In genomic region chr3:90231075-90231474, GRCm38 (mm10) we compare ENCODE assay signal across 8 mouse cellular contexts. TPM values are rescaled to one million over a fixed set of nuclear protein-coding genes. Genes with fewer than 3 reads are reported as not detected.
DNase-seq lines count a peak whose midpoint lies in the region; ATAC-seq and TF ChIP-seq lines count a peak whose summit lies in the region.

No protein-coding gene starts in this region.

- no peaks in the 10 kb centered on the region for H3K27me3 ChIP-seq in embryonic facial prominence, embryonic 13.5 days
- H3K27me3 ChIP-seq in limb, embryonic 12.5 days: no peaks in the 10 kb centered on the region
- H3K27me3 ChIP-seq in neural tube, embryonic 15.5 days (replicated peaks): no peaks in the 10 kb centered on the region

- peak overlapping the region; percentile 89 for H3K9ac ChIP-seq in embryonic facial prominence, embryonic 13.5 days
- peak overlapping the region; percentile 78 for H3K9ac ChIP-seq in limb, embryonic 12.5 days (replicated peaks)
- peak overlapping the region; percentile 55 for H3K9ac ChIP-seq in neural tube, embryonic 15.5 days (replicated peaks)

- TF ChIP-seq CTCF in layer of hippocampus, adult 2 months (conservative IDR thresholded peaks at IDR 0.05): no peak

- H3K4me3 ChIP-seq in layer of hippocampus, adult 2 months: peak overlapping the region; percentile 95
- H3K4me3 ChIP-seq in embryonic facial prominence, embryonic 13.5 days: peak overlapping the region; percentile 87
- peak overlapping the region; percentile 64 for H3K4me3 ChIP-seq in limb, embryonic 12.5 days (replicated peaks)
- peak overlapping the region; percentile 65 for H3K4me3 ChIP-seq in neural tube, embryonic 15.5 days (replicated peaks)

- H3K27ac ChIP-seq in layer of hippocampus, adult 2 months: peak overlapping the region; percentile 93
- H3K27ac ChIP-seq in embryonic facial prominence, embryonic 13.5 days: no peak overlapping the region; the same call in 1 of the 2 replicates
- H3K27ac ChIP-seq in limb, embryonic 12.5 days: peak overlapping the region; percentile 90; the same call in 1 of the 2 replicates
- H3K27ac ChIP-seq in neural tube, embryonic 15.5 days (replicated peaks): peak overlapping the region; percentile 65

- no peak for ATAC-seq in embryonic facial prominence, embryonic 13.5 days (ENCODE audit: insufficient number of reproducible peaks, insufficient read depth, low FRiP score, low TSS enrichment, low read depth)
- no peak for ATAC-seq in limb, embryonic 12.5 days (ENCODE audit: insufficient number of reproducible peaks, insufficient read depth, low FRiP score, low TSS enrichment, low read depth)
- ATAC-seq in neural tube, embryonic 15.5 days (ENCODE audit: low FRiP score): no peak

- DNase-seq in layer of hippocampus, adult 2 months (ENCODE audit: low spot score in 2 of 2): no peak
- no peak for DNase-seq in layer of hippocampus, postnatal 25 days (ENCODE audit: extremely low spot score in 1 of 2, low spot score in 1 of 2)
- no peak for DNase-seq in spleen, postnatal 14 days (ENCODE audit: low spot score in 2 of 2)
- DNase-seq in layer of hippocampus, postnatal 10 days (ENCODE audit: low spot score in 2 of 2): no peak
- no peak for DNase-seq in gastrocnemius, postnatal 10 days

- peak overlapping the region; percentile 81 for H3K4me2 ChIP-seq in embryonic facial prominence, embryonic 13.5 days
- peak overlapping the region; percentile 88 for H3K4me2 ChIP-seq in limb, embryonic 12.5 days
- peak overlapping the region; percentile 91 for H3K4me2 ChIP-seq in neural tube, embryonic 15.5 days

- peaks cover 8% of the 10 kb centered on the region for H3K4me1 ChIP-seq in embryonic facial prominence, embryonic 13.5 days
- peaks cover 9% of the 10 kb centered on the region for H3K4me1 ChIP-seq in limb, embryonic 12.5 days (replicated peaks)
- H3K4me1 ChIP-seq in neural tube, embryonic 15.5 days: peaks cover 19% of the 10 kb centered on the region

- H3K36me3 ChIP-seq in embryonic facial prominence, embryonic 13.5 days: peaks cover 32% of the 10 kb centered on the region
- H3K36me3 ChIP-seq in limb, embryonic 12.5 days: peaks cover 24% of the 10 kb centered on the region
- H3K36me3 ChIP-seq in neural tube, embryonic 15.5 days: peaks cover 22% of the 10 kb centered on the region

- no peaks in the 10 kb centered on the region for H3K9me3 ChIP-seq in embryonic facial prominence, embryonic 13.5 days
- H3K9me3 ChIP-seq in limb, embryonic 12.5 days: peaks cover 5% of the 10 kb centered on the region; the same call in 1 of the 2 replicates
- no peaks in the 10 kb centered on the region for H3K9me3 ChIP-seq in neural tube, embryonic 15.5 days (replicated peaks)

- 14% methylated on average over 8 of the region's 8 CpGs for WGBS in embryonic facial prominence, embryonic 13.5 days
- WGBS in limb, embryonic 12.5 days: 14% methylated on average over 8 of the region's 8 CpGs
- WGBS in neural tube, embryonic 15.5 days: 19% methylated on average over 8 of the region's 8 CpGs

RNA-seq across cellular contexts. Expression of gene Jtb, which starts 0.3 kb away (rescaled TPM):
- 10 to 100 TPM; 44.3 to 45.3 TPM for total RNA-seq in layer of hippocampus, adult 2 months (2021)
- 10 to 100 TPM; 42.4 to 43.4 TPM for total RNA-seq in layer of hippocampus, postnatal 25 days (2021)
- 107 and 113 TPM in 2 replicates for polyA plus RNA-seq in embryonic facial prominence, embryonic 13.5 days (2015; fragmentation: Nextera tagmentation; extraction: Ambion mirVana)
- polyA plus RNA-seq in limb, embryonic 12.5 days (2016; fragmentation: Nextera tagmentation; extraction: Ambion mirVana): 86.2 and 88.6 TPM in 2 replicates
- 93.0 and 93.3 TPM in 2 replicates for polyA plus RNA-seq in neural tube, embryonic 15.5 days (2015; fragmentation: Nextera tagmentation; extraction: Ambion mirVana)
- 10 to 100 TPM; 50.2 to 59.4 TPM for total RNA-seq in layer of hippocampus, postnatal 10 days (2021)
- total RNA-seq in gastrocnemius, postnatal 10 days (2021): 10 to 100 TPM; 48.6 to 52.8 TPM

RNA-seq across cellular contexts. Expression of gene Creb3l4, which starts 12.2 kb away (rescaled TPM):
- not detected for total RNA-seq in layer of hippocampus, adult 2 months (2021)
- total RNA-seq in layer of hippocampus, postnatal 25 days (2021): not detected
- 8.9 and 9.1 TPM in 2 replicates for polyA plus RNA-seq in embryonic facial prominence, embryonic 13.5 days (2015; fragmentation: Nextera tagmentation; extraction: Ambion mirVana)
- polyA plus RNA-seq in limb, embryonic 12.5 days (2016; fragmentation: Nextera tagmentation; extraction: Ambion mirVana): 11.7 and 12.9 TPM in 2 replicates
- 0.82 and 2.2 TPM in 2 replicates for polyA plus RNA-seq in neural tube, embryonic 15.5 days (2015; fragmentation: Nextera tagmentation; extraction: Ambion mirVana)
- total RNA-seq in layer of hippocampus, postnatal 10 days (2021): not detected
- total RNA-seq in gastrocnemius, postnatal 10 days (2021): under 1 TPM in 1 of 2 experiments, not detected in 1; 0.49 TPM

RNA-seq across cellular contexts. Expression of gene Slc39a1, which starts 16.9 kb away (rescaled TPM):
- 10 to 100 TPM; 42.5 to 45.5 TPM for total RNA-seq in layer of hippocampus, adult 2 months (2021)
- 10 to 100 TPM; 49.9 to 51.1 TPM for total RNA-seq in layer of hippocampus, postnatal 25 days (2021)
- polyA plus RNA-seq in embryonic facial prominence, embryonic 13.5 days (2015; fragmentation: Nextera tagmentation; extraction: Ambion mirVana): 86.2 and 92.6 TPM in 2 replicates
- polyA plus RNA-seq in limb, embryonic 12.5 days (2016; fragmentation: Nextera tagmentation; extraction: Ambion mirVana): 56.8 and 62.0 TPM in 2 replicates
- polyA plus RNA-seq in neural tube, embryonic 15.5 days (2015; fragmentation: Nextera tagmentation; extraction: Ambion mirVana): 49.3 and 56.0 TPM in 2 replicates
- total RNA-seq in layer of hippocampus, postnatal 10 days (2021): 10 to 100 TPM; 48.6 to 52.3 TPM
- total RNA-seq in gastrocnemius, postnatal 10 days (2021): 10 to 100 TPM; 68.7 to 77.9 TPM

RNA-seq across cellular contexts. Expression of gene Rab13, which starts 17.6 kb away (rescaled TPM):
- total RNA-seq in layer of hippocampus, adult 2 months (2021): 1 to 10 TPM; 6.2 to 8.8 TPM
- total RNA-seq in layer of hippocampus, postnatal 25 days (2021): 1 to 10 TPM; 7.5 to 8.9 TPM
- 35.4 and 38.9 TPM in 2 replicates for polyA plus RNA-seq in embryonic facial prominence, embryonic 13.5 days (2015; fragmentation: Nextera tagmentation; extraction: Ambion mirVana)
- polyA plus RNA-seq in limb, embryonic 12.5 days (2016; fragmentation: Nextera tagmentation; extraction: Ambion mirVana): 28.2 and 29.8 TPM in 2 replicates
- polyA plus RNA-seq in neural tube, embryonic 15.5 days (2015; fragmentation: Nextera tagmentation; extraction: Ambion mirVana): 23.1 and 25.2 TPM in 2 replicates
- total RNA-seq in layer of hippocampus, postnatal 10 days (2021): 10 to 100 TPM; 10.3 to 10.8 TPM
- total RNA-seq in gastrocnemius, postnatal 10 days (2021): 10 to 100 TPM; 14.8 to 16.6 TPM

RNA-seq across cellular contexts. Expression of gene Rps27, which starts 17.6 kb away (rescaled TPM):
- total RNA-seq in layer of hippocampus, adult 2 months (2021): 100 to 1,000 TPM; 995 to 997 TPM
- total RNA-seq in layer of hippocampus, postnatal 25 days (2021): 100 to 1,000 TPM; 806 to 871 TPM
- polyA plus RNA-seq in embryonic facial prominence, embryonic 13.5 days (2015; fragmentation: Nextera tagmentation; extraction: Ambion mirVana): 1,327 and 1,965 TPM in 2 replicates
- 1,443 and 1,486 TPM in 2 replicates for polyA plus RNA-seq in limb, embryonic 12.5 days (2016; fragmentation: Nextera tagmentation; extraction: Ambion mirVana)
- 856 and 950 TPM in 2 replicates for polyA plus RNA-seq in neural tube, embryonic 15.5 days (2015; fragmentation: Nextera tagmentation; extraction: Ambion mirVana)
- total RNA-seq in layer of hippocampus, postnatal 10 days (2021): 100 to 1,000 TPM; 800 to 858 TPM
- 1,000 to 10,000 TPM; 1,294 to 1,303 TPM for total RNA-seq in gastrocnemius, postnatal 10 days (2021)
